Mouse (Mus musculus): ENCODE data around the gene Tst.

The Tst gene

DNA sequence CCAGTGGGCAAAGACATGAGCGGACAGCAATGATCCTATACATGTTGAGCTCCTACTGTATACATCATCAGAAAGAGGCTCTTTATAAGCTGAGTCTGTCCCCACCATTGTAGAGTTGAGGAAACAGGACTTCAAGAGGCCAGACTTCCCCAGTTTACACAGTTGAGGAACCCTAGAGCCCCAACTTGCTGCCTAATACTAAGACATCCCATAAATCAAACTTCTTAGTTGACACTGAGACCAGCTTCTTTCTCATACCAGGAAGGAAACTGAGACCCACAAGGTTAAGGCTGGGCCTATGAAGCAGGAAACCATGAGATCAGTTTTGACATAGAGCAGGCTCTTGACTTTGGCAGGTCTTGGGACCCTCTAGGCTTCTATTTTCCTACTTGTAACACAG is 20.1 kb downstream of the Tst start:
- no peak for DNase-seq (ENCODE audit: low read depth, low spot score)

DNA sequence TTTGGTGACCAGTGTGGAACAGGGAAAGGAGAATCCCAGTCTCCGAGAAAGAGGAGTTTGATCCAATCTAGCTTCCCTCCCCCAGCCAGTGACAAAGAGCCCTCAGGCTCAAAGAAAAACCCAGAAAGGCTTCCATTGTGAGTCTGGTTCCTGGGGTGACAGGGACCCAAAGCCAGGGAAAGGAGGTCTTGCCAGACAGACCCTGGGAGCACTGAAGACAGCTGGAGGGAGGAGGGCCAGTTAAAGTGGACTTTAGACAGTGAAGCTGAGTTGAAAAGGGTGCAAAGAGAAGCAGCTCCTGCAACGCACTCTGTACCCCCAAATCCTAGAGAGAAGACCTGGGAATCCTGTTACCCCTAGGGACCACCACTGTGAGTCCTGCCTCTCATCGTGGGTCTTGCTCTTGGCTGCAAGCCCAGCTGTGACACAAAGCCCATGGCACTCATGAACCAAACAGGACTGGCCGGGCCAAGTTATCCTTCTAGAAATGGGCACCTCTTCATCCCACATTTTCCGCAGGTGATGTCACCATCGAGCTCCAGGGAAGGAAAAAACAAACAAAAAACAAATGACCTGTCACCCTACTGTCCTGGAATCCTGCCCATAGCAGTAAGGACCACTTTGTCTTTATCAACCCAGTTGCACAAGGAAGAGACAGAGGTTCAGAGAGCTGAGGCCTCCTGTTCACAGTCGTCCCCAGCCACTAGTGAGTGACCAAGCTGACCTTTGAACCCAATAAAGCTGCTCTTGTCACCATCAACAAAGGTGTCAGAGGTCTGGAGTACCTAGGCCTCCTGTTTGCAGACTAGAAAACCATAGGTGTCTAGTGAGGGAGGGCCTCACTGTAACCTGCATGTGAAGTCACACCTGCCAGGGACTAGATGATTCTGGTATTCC is 21.2 kb downstream of the Tst start:
- no peak for DNase-seq (ENCODE audit: low read depth, low spot score)

DNA sequence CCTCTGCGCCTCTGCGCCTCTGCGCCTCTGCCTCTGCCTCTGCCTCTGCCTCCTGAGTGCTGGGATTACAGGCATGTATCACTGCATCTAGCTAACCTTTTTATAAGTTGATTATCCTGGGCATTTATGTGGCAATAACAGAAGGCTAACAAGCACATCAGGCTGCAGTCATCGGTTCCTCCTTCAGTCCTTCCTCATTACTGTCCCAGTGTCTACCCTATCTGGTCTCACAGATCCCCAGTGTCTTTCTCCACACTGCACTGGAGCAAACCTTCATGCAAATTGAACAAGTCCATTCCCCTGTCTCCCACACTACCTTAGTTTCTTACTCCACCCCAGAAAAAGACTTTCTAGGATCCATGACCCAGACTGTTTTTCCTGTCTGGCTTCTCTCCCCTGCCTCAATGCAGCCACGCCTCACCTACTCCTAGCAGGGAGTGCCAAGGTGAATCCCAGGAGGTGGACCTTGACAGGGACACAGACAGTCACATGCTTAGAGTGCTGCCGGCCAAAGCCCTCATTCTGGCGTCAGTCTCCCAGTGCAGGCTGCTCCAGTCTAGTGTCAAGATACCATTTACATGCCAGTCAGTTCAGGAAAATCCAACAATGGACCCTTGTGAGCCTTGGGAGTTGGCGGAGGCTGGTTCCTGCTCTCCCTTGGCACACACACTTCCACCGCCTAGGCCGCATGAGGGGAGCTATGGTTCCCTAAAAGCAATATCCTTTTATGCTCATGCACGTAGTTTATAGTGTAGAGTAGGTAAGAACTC is 22.1 kb downstream of the Tst start:
- DNase-seq (ENCODE audit: low read depth, low spot score): no peak

DNA sequence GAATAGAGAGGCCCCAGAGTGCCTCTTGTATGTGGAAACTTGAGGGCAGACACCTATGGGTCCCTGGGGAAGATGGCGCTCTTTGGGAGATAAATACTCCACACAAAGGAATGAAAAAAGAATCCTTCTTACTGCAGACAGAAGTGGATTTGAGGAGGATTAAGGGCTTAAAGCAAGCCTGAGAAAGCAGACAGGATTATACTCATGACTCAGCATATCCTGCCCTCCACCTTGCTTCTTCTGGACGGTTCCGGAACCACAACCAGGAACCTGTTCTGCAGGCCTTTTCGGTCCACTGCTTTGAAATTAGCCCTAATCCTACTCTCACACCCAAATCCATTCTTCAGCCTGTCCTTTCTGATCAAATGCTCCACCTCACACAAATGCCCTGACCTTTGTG is 23.6 kb downstream of the Tst start:
- no peak for DNase-seq (ENCODE audit: low read depth, low spot score)

DNA sequence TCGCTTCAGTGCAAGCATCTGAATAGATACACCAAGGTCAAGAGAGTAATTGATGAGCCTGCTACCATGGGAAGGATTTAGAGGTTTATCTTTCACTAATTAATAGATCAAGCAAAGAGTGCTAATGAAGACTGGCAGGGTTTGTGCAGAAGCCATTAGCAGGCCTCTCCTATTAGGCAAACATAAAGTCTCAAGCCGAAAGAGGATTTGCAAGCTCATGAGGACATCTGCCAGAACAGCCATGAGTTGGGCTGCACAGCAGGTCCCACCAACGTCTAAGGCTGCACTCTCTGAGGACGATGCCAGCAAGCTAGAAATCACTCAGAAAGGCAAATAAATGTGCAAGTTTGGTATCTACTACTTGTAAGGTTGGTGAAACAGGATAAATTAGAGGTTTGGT is 25.0 kb downstream of the Tst start:
- peak; percentile 70 for DNase-seq (ENCODE audit: low read depth, low spot score)

DNA sequence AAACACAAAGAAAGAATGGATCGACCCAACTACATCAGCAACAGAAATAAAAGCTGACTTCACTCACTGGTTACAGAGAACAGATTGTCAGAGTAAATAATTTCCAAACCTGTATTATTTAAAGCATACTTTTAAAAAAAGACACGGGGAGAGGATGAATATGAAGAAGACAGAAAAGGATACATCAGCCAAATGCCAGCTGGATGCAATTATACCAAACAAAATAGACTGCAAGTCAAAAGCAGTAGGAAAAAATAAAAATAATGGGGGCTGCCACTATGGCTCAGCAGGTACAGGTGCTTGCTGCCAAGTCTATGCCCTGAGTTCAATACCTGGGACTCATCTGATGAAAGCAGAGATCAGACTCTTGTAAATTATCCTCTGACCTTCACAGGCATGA is 25.5 kb downstream of the Tst start:
- no peak for DNase-seq (ENCODE audit: low read depth, low spot score)

DNA sequence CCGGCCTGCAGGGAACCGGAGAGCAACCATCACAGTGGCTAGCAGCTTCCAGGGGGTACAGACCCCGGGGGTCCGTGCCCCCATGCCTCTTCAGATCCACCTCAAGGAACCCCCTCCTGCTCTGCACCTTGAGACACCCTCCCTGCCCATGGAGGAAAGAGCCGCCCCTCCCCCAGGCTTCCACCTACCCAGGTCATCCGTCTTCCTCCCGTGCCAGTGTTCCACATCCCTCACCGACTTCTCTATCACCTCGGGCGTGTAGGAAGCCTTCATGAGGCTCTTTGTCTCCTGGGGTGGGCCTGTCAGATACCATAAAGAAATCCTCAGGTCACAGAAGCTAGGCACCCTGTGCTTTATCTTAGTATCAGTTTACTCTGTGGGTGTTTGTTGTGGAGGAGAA is 27.2 kb downstream of the Tst start:
- DNase-seq (ENCODE audit: low read depth, low spot score): no peak

DNA sequence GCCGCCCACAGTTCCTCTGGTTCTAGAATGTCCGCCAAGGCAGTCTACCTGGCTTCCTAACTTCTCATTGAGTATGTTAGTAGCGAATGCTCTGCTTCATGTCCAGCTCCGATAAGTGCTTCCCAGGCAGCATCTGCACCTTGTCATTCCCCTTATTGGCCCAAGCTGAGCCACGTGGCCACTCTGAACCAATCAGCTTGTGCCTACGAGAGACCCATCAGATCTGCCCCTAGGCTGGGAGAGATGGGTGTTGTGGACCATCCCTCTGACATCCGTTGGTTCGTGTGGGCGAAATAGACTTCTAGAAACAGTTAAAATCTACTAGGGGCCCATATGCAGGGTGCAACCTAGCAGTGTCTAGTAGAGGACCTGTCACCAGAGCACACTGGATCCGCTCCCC is 27.8 kb downstream of the Tst start:
- DNase-seq (ENCODE audit: low read depth, low spot score): no peak

DNA sequence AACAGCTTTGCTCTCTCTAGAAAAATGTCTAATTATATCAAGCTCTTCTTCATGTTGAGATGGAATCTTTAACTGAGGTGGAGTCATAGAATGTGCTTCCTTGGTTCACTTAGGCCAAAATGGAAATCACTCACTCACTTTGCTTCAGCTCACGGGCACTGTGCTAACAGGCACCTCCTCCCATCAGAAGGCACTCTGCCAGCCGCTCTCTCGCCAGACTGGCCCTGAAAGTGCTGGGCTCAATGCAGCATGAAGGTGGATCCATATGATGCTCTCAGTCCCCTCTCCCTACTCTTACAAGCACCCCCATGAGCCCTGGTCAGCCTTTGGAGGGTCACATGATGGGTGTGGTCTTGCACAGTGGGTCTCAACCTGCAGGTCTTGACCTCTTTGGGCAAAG is 31.5 kb downstream of the Tst start:
- DNase-seq (ENCODE audit: low read depth, low spot score): no peak

DNA sequence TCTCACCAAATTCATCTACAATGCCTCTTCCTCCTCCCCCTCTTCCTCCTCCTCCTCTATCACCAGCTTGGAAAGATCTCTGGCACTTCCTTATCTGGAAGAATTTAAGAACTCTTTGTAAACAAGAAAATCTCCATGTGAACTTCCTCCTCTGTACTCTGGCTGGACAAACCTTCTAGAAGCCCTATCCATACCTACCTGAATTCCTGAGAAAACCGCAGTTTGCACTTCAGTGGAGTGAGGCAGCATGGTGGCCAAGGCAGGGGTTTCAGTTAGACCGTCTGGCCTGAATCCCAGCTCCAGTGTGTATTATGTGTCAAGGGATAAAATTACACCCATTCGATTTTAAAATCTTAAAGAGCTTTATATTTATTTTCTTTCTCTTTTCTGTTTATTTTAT is 32.9 kb downstream of the Tst start:
- DNase-seq (ENCODE audit: low read depth, low spot score): no peak

DNA sequence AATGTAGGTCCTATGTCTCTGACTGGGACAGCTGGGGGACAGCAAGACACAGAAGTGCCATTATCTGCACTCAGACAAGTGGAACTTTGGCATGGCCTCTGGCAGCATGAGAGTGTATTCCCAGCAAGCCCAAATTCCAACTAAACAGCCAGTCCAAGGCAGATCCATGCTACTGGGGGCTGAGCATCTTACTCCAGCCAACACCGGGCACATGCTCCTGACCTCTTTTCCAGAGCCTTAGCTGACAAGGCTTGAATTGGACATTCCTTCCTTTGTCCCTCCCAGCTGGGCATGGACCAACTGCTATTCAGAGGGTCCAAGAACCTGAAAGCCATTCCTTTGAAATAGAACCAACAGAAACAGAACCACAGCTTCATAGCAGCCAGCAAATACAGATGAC is 36.1 kb downstream of the Tst start:
- DNase-seq (ENCODE audit: low read depth, low spot score): no peak

DNA sequence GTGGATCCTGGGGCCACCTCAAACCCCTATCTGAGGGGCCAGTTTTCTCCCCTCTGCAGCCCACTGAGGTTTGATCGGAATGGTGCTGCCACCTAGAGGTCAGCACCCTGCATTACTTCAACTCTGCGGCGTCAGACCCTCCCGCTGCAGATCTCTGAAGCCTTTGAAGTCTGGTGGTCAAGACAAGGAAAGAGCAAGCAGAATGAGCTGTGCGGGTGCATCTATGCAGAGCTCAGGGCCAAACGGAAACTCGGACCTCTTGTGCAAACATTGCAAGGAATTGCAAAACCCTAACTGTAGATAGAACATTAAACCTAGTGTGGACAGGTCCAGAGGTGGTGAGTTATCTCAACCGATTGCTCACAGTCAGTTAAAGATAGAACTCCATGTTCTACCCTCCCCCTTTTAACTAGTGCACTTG is 36.8 kb downstream of the Tst start:
- no peak for DNase-seq (ENCODE audit: low read depth, low spot score)

DNA sequence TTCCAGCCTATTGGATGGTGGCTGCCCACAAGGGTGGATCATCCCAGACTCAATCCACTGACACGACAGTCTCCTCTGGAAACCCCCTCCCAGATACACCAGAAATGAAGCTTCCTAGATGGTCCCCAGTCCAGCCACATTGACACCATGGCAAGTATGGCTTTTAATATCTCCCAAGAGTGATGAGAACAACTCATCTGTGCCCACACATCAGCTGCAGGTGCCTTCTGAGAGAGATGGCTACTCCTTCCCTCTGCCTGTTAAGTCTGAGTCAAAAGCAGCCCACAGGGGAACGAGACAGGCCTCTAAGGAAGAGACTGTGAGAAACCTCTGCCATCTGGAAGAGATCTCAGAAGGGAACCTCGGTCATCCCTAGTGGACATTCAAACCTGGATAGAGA is 37.9 kb downstream of the Tst start:
- no peak for DNase-seq (ENCODE audit: low read depth, low spot score)

DNA sequence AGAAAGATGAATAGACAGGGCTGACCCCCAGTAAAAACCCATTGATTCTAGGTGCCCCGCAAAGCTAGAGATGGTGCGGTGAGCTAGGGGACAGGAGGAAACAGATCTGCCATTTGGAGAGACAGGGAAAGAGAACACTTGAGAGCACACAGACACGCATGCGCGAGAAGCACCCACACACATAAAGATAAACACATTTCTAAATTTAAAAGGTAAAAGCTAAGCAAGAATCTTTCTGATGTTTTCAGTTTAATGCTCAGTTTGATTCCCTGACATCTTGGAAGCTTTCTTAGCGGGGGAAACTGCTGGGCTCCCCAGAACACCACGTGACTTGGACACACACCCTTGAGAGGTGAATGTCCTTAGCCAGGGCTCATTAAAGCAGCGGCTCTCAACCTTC is 38.8 kb downstream of the Tst start:
- no peak for DNase-seq (ENCODE audit: low read depth, low spot score)

DNA sequence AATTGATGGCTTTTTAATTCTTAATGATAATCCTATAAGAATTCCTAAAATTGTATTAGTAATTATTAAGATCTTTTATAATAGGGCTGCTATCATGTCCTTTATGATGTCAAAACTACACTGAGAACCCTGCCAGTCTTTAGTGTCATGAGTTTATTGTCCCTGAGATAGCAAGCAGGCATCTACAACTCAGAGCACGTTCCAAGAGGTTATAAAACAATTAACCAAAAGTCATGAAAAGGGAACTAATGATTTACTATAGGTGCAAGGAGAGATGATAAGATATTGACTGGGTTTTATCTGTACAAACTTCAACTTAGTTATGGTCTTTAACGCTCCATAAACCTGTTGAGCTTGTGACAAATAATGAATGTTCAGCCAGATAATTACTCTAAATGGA is 39.8 kb downstream of the Tst start:
- no peak for DNase-seq (ENCODE audit: low read depth, low spot score)

DNA sequence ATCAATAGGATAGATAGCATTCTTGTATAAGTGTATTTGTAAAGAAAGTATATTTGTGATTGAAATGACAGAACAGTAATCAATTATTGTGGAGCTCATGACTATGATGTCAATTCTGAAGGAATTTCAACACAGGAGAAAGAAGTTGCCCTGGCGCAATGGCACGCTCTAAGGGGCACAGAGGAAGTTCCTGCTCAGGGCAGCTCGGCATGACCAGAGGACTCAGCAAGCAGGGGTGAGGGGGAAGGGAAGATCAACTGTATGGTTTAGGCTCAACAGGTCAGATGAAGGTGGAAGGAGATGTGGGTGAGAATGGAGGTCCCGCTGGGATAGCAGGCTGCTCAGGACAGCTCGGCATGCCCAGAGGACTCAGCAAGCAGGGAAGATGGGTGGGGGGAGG is 50.2 kb downstream of the Tst start:
- DNase-seq (ENCODE audit: low read depth, low spot score): no peak

DNA sequence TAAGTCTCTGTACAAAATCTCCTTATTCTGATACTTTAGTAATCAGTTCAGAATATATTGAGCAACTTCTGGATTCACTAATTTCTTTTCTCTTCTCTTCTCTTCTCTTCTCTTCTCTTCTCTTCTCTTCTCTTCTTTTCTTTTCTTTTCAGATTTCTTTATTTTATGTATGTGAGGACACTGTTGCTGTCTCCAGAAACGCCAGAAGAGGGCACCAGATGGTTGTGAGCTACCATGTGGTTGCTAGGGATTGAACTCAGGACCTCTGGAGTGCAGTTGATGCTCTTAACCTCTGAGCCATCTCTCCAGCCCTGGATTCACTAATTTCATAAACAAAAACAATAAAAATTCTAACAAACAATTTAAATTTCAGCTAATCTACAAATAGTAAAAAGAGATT is 50.7 kb downstream of the Tst start:
- DNase-seq (ENCODE audit: low read depth, low spot score): no peak

DNA sequence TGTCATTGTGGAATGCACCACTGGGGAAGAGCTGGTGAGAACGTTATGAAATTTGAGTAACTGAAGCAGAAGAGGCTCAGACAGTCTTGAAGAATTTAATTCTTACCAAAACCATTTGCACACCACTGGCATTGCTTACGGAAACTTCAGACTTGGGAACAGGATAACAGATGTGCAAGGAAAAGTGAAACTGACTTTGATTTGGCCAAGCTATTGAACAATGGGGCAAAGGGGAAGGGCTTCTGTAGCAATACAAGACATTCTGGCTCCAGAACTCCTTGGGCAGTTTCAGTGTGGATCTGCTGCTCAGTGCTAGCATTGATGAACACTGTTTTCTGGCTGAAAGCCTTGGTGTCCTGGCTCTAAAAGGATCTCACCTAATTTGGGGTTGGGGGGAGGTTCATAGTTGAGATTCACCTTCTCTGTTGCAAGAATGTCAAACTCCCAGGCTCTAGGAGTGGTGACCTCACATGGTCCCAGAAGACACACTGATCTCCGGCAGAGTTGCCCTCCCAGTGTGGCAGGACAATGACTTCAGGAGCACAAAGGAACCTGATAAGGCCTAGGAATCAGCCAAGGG is 54.0 kb downstream of the Tst start:
- DNase-seq (ENCODE audit: low read depth, low spot score): no peak

Data from retina, postnatal 7 days (tissue).